Mouse (Mus musculus): ENCODE measurements around the gene Lrrc27. TPM values are rescaled to one million over a fixed set of nuclear protein-coding genes. Genes with fewer than 3 reads are reported as not detected.

The Lrrc27 gene
- polyA plus RNA-seq, 1 experiment, result 5.4 TPM

GRCm38 (mm10) chr7:139270738-139271137, 58.0 kb downstream of the Lrrc27 start:
- Histone ChIP-seq H3K36me3 (ENCODE audit: control insufficient read depth, insufficient read depth) (peaks cover 8% of the 10 kb centered on the region), H3K27me3 (ENCODE audit: control insufficient read depth, insufficient read depth, insufficient read length) (no peaks in the 10 kb centered on the region), H3K4me3 (ENCODE audit: insufficient read depth, poor library complexity, severe bottlenecking) (no peak overlapping the region), H3K79me3 (ENCODE audit: low read depth) (no peaks in the 10 kb centered on the region), H3ac (ENCODE audit: control insufficient read depth, insufficient read length, low read depth) (no peak overlapping the region), H3K79me2 (ENCODE audit: control insufficient read depth, insufficient read depth) (no peaks in the 10 kb centered on the region)
- TF ChIP-seq MYOG (IDR thresholded peaks at IDR 0.05; ENCODE audit: control insufficient read depth, extremely low read depth, insufficient read length), result no peak
- TF ChIP-seq MYOD1 (IDR thresholded peaks at IDR 0.05; ENCODE audit: control insufficient read depth, insufficient read length, low read depth), result no peak
- no peak for TF ChIP-seq CTCF (IDR thresholded peaks at IDR 0.05; ENCODE audit: control insufficient read depth, insufficient read depth, insufficient read length)
- TF ChIP-seq MAX (IDR thresholded peaks at IDR 0.05), result no peak
- TF ChIP-seq USF1 (IDR thresholded peaks at IDR 0.05; ENCODE audit: low read depth), result no peak
- TF ChIP-seq FOSL1 (IDR thresholded peaks at IDR 0.05; ENCODE audit: insufficient read depth, low read length, poor library complexity, severe bottlenecking), result no peak
- no peak for TF ChIP-seq CEBPB (IDR thresholded peaks at IDR 0.05; ENCODE audit: low read depth)

- Histone ChIP-seq H3K79me2 (ENCODE audit: control insufficient read depth, insufficient read depth) (no peaks in the 10 kb centered on the region), H3K79me3 (ENCODE audit: low read depth) (no peaks in the 10 kb centered on the region), H3K27me3 (ENCODE audit: control insufficient read depth, insufficient read depth, insufficient read length) (no peaks in the 10 kb centered on the region), H3K4me3 (ENCODE audit: insufficient read depth, poor library complexity, severe bottlenecking) (no peak overlapping the region), H3K36me3 (ENCODE audit: control insufficient read depth, insufficient read depth) (peaks cover 8% of the 10 kb centered on the region), H3ac (ENCODE audit: control insufficient read depth, insufficient read length, low read depth) (no peak overlapping the region)
- TF ChIP-seq FOSL1 (IDR thresholded peaks at IDR 0.05; ENCODE audit: insufficient read depth, low read length, poor library complexity, severe bottlenecking) (no peak), CTCF (IDR thresholded peaks at IDR 0.05; ENCODE audit: control insufficient read depth, insufficient read depth, insufficient read length) (no peak), MYOG (IDR thresholded peaks at IDR 0.05; ENCODE audit: control insufficient read depth, extremely low read depth, insufficient read length) (no peak), USF1 (IDR thresholded peaks at IDR 0.05; ENCODE audit: low read depth) (no peak)
Measured at GRCm38 (mm10) chr7:139271871-139272270, 59.1 kb downstream of the Lrrc27 start.

GRCm38 (mm10) chr7:139272639-139273396, 60.0 kb downstream of the Lrrc27 start:
- Histone ChIP-seq H3K79me3 (ENCODE audit: low read depth) (no peaks in the 10 kb centered on the region), H3ac (ENCODE audit: control insufficient read depth, insufficient read length, low read depth) (no peak overlapping the region), H3K4me3 (ENCODE audit: insufficient read depth, poor library complexity, severe bottlenecking) (no peak overlapping the region), H3K36me3 (ENCODE audit: control insufficient read depth, insufficient read depth) (peaks cover 7% of the 10 kb centered on the region), H3K79me2 (ENCODE audit: control insufficient read depth, insufficient read depth) (no peaks in the 10 kb centered on the region), H3K27me3 (ENCODE audit: control insufficient read depth, insufficient read depth, insufficient read length) (no peaks in the 10 kb centered on the region)
- TF ChIP-seq FOSL1 (IDR thresholded peaks at IDR 0.05; ENCODE audit: insufficient read depth, low read length, poor library complexity, severe bottlenecking), result no peak
- TF ChIP-seq USF1 (IDR thresholded peaks at IDR 0.05; ENCODE audit: low read depth), result no peak

GRCm38 (mm10) chr7:139273397-139273719, 60.6 kb downstream of the Lrrc27 start:
- no peaks in the 10 kb centered on the region for H3K27me3 ChIP-seq (ENCODE audit: control insufficient read depth, insufficient read depth, insufficient read length)
- no peak for TF ChIP-seq CTCF (IDR thresholded peaks at IDR 0.05; ENCODE audit: control insufficient read depth, insufficient read depth, insufficient read length)
- no peak for TF ChIP-seq MYOG (IDR thresholded peaks at IDR 0.05; ENCODE audit: control insufficient read depth, extremely low read depth, insufficient read length)
- no peak for TF ChIP-seq MAX (IDR thresholded peaks at IDR 0.05)
- TF ChIP-seq CEBPB (IDR thresholded peaks at IDR 0.05; ENCODE audit: low read depth), result no peak
- TF ChIP-seq USF1 (IDR thresholded peaks at IDR 0.05; ENCODE audit: low read depth), result no peak
- no peaks in the 10 kb centered on the region for H3K79me3 ChIP-seq (ENCODE audit: low read depth)
- H3K36me3 ChIP-seq (ENCODE audit: control insufficient read depth, insufficient read depth), result peaks cover 2% of the 10 kb centered on the region
- no peaks in the 10 kb centered on the region for H3K79me2 ChIP-seq (ENCODE audit: control insufficient read depth, insufficient read depth)
- H3ac ChIP-seq (ENCODE audit: control insufficient read depth, insufficient read length, low read depth), result no peak overlapping the region
- no peak overlapping the region for H3K4me3 ChIP-seq (ENCODE audit: insufficient read depth, poor library complexity, severe bottlenecking)

GRCm38 (mm10) chr7:139275586-139275985, 62.8 kb downstream of the Lrrc27 start:
- H3K79me3 ChIP-seq (ENCODE audit: low read depth), result no peaks in the 10 kb centered on the region
- H3K4me3 ChIP-seq (ENCODE audit: insufficient read depth, poor library complexity, severe bottlenecking), result no peak overlapping the region
- H3K36me3 ChIP-seq (ENCODE audit: control insufficient read depth, insufficient read depth), result no peaks in the 10 kb centered on the region
- no peak overlapping the region for H3ac ChIP-seq (ENCODE audit: control insufficient read depth, insufficient read length, low read depth)
- H3K79me2 ChIP-seq (ENCODE audit: control insufficient read depth, insufficient read depth), result no peaks in the 10 kb centered on the region
- H3K27me3 ChIP-seq (ENCODE audit: control insufficient read depth, insufficient read depth, insufficient read length), result no peaks in the 10 kb centered on the region
- TF ChIP-seq CEBPB (IDR thresholded peaks at IDR 0.05; ENCODE audit: low read depth) (no peak), MYOG (IDR thresholded peaks at IDR 0.05; ENCODE audit: control insufficient read depth, extremely low read depth, insufficient read length) (no peak)

- no peak for TF ChIP-seq MYOD1 (IDR thresholded peaks at IDR 0.05; ENCODE audit: control insufficient read depth, insufficient read length, low read depth)
- no peak for TF ChIP-seq MAX (IDR thresholded peaks at IDR 0.05)
- H3K4me3 ChIP-seq (ENCODE audit: insufficient read depth, poor library complexity, severe bottlenecking), result no peak overlapping the region
- no peaks in the 10 kb centered on the region for H3K27me3 ChIP-seq (ENCODE audit: control insufficient read depth, insufficient read depth, insufficient read length)
- H3K79me2 ChIP-seq (ENCODE audit: control insufficient read depth, insufficient read depth), result no peaks in the 10 kb centered on the region
- H3ac ChIP-seq (ENCODE audit: control insufficient read depth, insufficient read length, low read depth), result no peak overlapping the region
- no peaks in the 10 kb centered on the region for H3K79me3 ChIP-seq (ENCODE audit: low read depth)
- no peaks in the 10 kb centered on the region for H3K36me3 ChIP-seq (ENCODE audit: control insufficient read depth, insufficient read depth)
Measured at GRCm38 (mm10) chr7:139276150-139276549, 63.4 kb downstream of the Lrrc27 start.
